Mouse (Mus musculus): ENCODE measurements around the gene Sptb.

DNA sequence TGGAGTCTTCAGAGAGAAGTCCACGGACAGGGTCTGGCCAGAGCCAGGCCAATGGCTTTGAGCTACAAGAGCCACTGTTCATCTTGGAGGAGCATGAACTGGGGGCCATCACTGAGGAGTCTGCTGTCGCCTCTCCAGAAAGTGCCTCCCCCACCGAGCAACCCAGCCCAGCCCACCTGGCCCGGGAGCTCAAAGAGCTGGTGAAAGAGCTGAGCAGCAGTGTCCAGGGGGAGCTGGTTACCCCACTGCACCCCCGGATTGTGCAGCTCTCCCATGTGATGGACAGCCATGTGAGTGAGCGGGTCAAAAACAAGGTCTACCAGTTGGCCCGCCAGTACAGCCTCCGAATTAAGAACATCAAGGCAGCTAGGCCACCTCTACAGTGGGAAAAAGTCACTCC lies 133.5 kb downstream of the Sptb start:
- no peak for TF ChIP-seq CTCF (IDR thresholded peaks at IDR 0.05; ENCODE audit: low read depth, low read length)
- no peak for TF ChIP-seq POLR2A (IDR thresholded peaks at IDR 0.05; ENCODE audit: extremely low read depth, insufficient read depth, low read length)
